Mouse (Mus musculus) kidney, embryonic 16.5 days (tissue): ENCODE results near the gene Afdn. TPM values are rescaled to one million over a fixed set of nuclear protein-coding genes. Genes with fewer than 3 reads are reported as not detected.
"Not testable (repeated sequence)": the region's sequence is repeated elsewhere in the genome, so short reads cannot be mapped to it uniquely, and the experiment has no call there.

Experiments used
- ATAC-seq: fragments of 200-750 bp; cut with Nextera tagmentation; 2 replicates; pipeline ENCODE4 v1.8.0; 2017; ENCODE audit warnings: moderate TSS enrichment; ENCODE audit not compliant: low FRiP score, low TSS enrichment
- H3K27ac ChIP-seq: fragments of 300-500 bp; sonication (generic); 2 replicates; pipeline ENCODE4 v1.5.1; 2014; ENCODE audit warnings: low read length
- H3K27me3 ChIP-seq: fragments of 300-500 bp; sonication (generic); 2 replicates; pipeline ENCODE4 v1.6.1; 2014; ENCODE audit warnings: low read length, control low read depth, mixed read lengths; ENCODE audit not compliant: insufficient read depth
- H3K36me3 ChIP-seq: fragments of 300-500 bp; sonication (generic); 2 replicates; pipeline ENCODE4 v1.6.1; 2014; ENCODE audit warnings: low read length, control low read depth, mixed read lengths; ENCODE audit not compliant: insufficient read depth
- H3K4me1 ChIP-seq: fragments of 300-500 bp; sonication (generic); 2 replicates; pipeline ENCODE4 v1.6.1; 2014; ENCODE audit warnings: low read length, control low read depth, mixed read lengths; ENCODE audit not compliant: insufficient read depth
- H3K4me2 ChIP-seq: fragments of 300-500 bp; sonication (generic); replicated peaks from 2 replicates; pipeline ENCODE4 v1.6.1; 2014; ENCODE audit warnings: low read depth, low read length
- H3K4me3 ChIP-seq: fragments of 300-500 bp; sonication (generic); 2 replicates; pipeline ENCODE4 v1.5.1; 2014; ENCODE audit warnings: mild to moderate bottlenecking, low read length
- H3K9ac ChIP-seq: fragments of 300-500 bp; sonication (generic); replicated peaks from 2 replicates; pipeline ENCODE4 v1.6.1; 2014; ENCODE audit warnings: low read length
- H3K9me3 ChIP-seq: fragments of 300-500 bp; sonication (generic); 2 replicates; pipeline ENCODE4 v1.6.1; 2016; ENCODE audit warnings: low read length, control low read depth
- WGBS: fragments of 180-500 bp; shearing (Covaris S2); extraction: QIAGEN DNeasy Blood & Tissue Kit; methylation state at CpG from one replicate; pipeline ENCODE4 v1.1.7; 2014; 5-methylcytosine and 5-hydroxymethylcytosine counted together
- polyA plus RNA-seq: library from polyadenylated mRNA; unstranded; fragments of >200 nt; fragmentation: Nextera tagmentation; extraction: Ambion mirVana; gene quantifications from 2 replicates; pipeline ENCODE4 v1.2.1, GENCODE M21; 2015

The Afdn gene
- polyA plus RNA-seq, 1 experiment from 2014 or later = 52.7 TPM

DNA sequence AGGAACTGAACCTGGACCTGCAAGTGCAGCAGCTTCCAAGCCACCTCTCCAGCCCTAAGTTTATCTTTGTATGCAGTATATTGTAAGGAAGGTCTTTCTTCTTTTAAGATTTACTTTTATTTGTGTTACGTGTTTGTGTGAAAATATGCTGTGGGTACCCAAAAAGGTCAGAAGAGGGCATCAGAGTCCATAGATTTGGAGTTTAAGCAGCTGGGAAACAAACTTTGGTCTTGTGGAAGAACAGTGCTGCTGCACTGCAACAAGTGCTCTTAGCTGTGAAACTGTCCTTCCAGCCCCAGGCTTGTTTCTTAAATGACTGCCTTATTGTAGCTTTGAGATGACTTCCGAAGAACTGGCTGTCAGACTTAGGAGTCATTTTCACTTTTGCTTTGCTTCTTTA lies 89.8 kb downstream of the Afdn start:
- Histone ChIP-seq H3K4me1 (no peaks in the 10 kb centered on the region), H3K27me3 (no peaks in the 10 kb centered on the region), H3K9ac (no peak overlapping the region), H3K27ac (no peak overlapping the region), H3K4me3 (no peak overlapping the region), H3K36me3 (peaks cover 44% of the 10 kb centered on the region), H3K4me2 (no peak overlapping the region), H3K9me3 (no peaks in the 10 kb centered on the region)
- ATAC-seq = no peak
- 91% methylated on average over 2 of the region's 2 CpGs for WGBS

DNA sequence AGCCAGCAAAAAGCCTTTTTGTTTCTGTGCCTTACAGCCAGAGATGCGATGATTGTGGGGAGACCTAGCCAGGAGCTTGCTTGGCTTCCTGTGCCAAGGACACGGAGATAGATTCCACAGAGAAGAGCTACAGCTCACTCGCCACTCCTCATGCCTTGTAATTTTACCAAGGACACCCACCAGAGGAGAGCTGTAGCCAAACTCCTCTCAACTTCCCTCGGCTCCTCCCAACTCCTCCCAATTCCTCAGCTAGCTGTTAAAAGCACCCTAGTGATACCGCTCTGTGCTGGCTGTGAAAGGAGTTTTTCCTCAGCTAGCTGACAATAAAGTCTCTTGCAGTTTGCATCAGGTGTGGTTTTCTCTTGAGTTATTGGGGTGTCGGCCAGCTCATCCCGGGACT lies 93.5 kb downstream of the Afdn start:
- 77% methylated on average over 7 of the region's 7 CpGs for WGBS
- H3K4me3 ChIP-seq, H3K27me3 ChIP-seq, ATAC-seq, H3K27ac ChIP-seq, H3K9me3 ChIP-seq, H3K9ac ChIP-seq, H3K4me1 ChIP-seq, H3K4me2 ChIP-seq: not testable (repeated sequence)
- H3K36me3 ChIP-seq = peaks cover 46% of the 10 kb centered on the region

GRCm38 (mm10) chr17:13855396-13855795 lies 95.1 kb downstream of the Afdn start:
- ATAC-seq = no peak
- Histone ChIP-seq H3K36me3 (peaks cover 47% of the 10 kb centered on the region), H3K4me1 (no peaks in the 10 kb centered on the region), H3K4me3 (no peak overlapping the region), H3K9me3 (no peaks in the 10 kb centered on the region), H3K27ac (no peak overlapping the region), H3K9ac (no peak overlapping the region), H3K4me2 (no peak overlapping the region), H3K27me3 (no peaks in the 10 kb centered on the region)
- 74% methylated on average over 1 of the region's 1 CpGs for WGBS

GRCm38 (mm10) chr17:13856429-13857090 lies 96.2 kb downstream of the Afdn start:
- Histone ChIP-seq H3K9ac (no peak overlapping the region), H3K27me3 (no peaks in the 10 kb centered on the region), H3K27ac (no peak overlapping the region), H3K9me3 (no peaks in the 10 kb centered on the region), H3K4me1 (no peaks in the 10 kb centered on the region), H3K36me3 (peaks cover 45% of the 10 kb centered on the region), H3K4me2 (no peak overlapping the region), H3K4me3 (no peak overlapping the region)
- WGBS = 70% methylated on average over 5 of the region's 5 CpGs
- ATAC-seq = no peak

- peaks cover 7% of the 10 kb centered on the region; the same call in 1 of the 2 replicates for H3K4me1 ChIP-seq
- no peak overlapping the region for H3K4me3 ChIP-seq
- no peak overlapping the region for H3K4me2 ChIP-seq
- no peak overlapping the region for H3K27ac ChIP-seq
- H3K36me3 ChIP-seq = peaks cover 34% of the 10 kb centered on the region
- ATAC-seq = no peak
- H3K9ac ChIP-seq = no peak overlapping the region
- H3K27me3 ChIP-seq = no peaks in the 10 kb centered on the region
- no peaks in the 10 kb centered on the region for H3K9me3 ChIP-seq
- WGBS = 93% methylated on average over 5 of the region's 5 CpGs
Observed at GRCm38 (mm10) chr17:13865340-13865739, 105.0 kb downstream of the Afdn start.

- H3K4me2 ChIP-seq = no peak overlapping the region
- no peaks in the 10 kb centered on the region for H3K9me3 ChIP-seq
- no peak overlapping the region for H3K9ac ChIP-seq
- peaks cover 32% of the 10 kb centered on the region for H3K36me3 ChIP-seq
- WGBS = 77% methylated on average over 3 of the region's 3 CpGs
- H3K4me1 ChIP-seq = peaks cover 7% of the 10 kb centered on the region; the same call in 1 of the 2 replicates
- H3K27me3 ChIP-seq = no peaks in the 10 kb centered on the region
- H3K27ac ChIP-seq = peak overlapping the region; percentile 59; the same call in 1 of the 2 replicates
- no peak for ATAC-seq
- H3K4me3 ChIP-seq = no peak overlapping the region
Observed at GRCm38 (mm10) chr17:13866951-13867351, 106.6 kb downstream of the Afdn start.

GRCm38 (mm10) chr17:13867475-13867874 lies 107.1 kb downstream of the Afdn start:
- H3K36me3 ChIP-seq = peaks cover 32% of the 10 kb centered on the region; the same call in 1 of the 2 replicates
- WGBS = 49% methylated on average over 6 of the region's 6 CpGs
- peak; percentile 76; the same call in 1 of the 2 replicates for ATAC-seq
- H3K27ac ChIP-seq = peak overlapping the region; percentile 59
- no peak overlapping the region for H3K4me3 ChIP-seq
- no peak overlapping the region for H3K9ac ChIP-seq
- H3K4me2 ChIP-seq = no peak overlapping the region
- peaks cover 7% of the 10 kb centered on the region; the same call in 1 of the 2 replicates for H3K4me1 ChIP-seq
- no peaks in the 10 kb centered on the region for H3K27me3 ChIP-seq
- no peaks in the 10 kb centered on the region for H3K9me3 ChIP-seq

DNA sequence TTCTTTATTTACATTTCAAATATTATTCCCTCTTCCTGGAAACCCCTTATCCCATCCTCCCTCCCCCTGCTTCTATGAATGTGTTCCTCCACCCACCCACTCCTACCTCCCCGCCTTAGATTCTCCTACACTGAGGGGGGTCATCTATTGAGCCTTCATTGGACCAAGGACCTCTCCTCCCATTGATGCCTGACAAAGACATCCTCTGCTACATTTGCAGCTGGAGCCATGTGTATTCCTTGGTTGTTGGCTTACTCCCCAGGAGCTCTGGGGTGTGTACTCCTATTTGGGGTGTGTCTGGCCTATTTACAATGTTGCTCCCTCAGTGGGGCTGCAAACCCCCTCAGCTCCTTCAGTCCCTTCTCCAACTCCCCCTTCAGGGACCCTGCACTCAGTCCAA lies 109.9 kb downstream of the Afdn start:
- no peak for ATAC-seq
- WGBS = 92% methylated on average over 1 of the region's 1 CpGs
- no peak overlapping the region for H3K27ac ChIP-seq
- H3K36me3 ChIP-seq = peaks cover 14% of the 10 kb centered on the region; the same call in 1 of the 2 replicates
- no peak overlapping the region for H3K4me3 ChIP-seq
- no peaks in the 10 kb centered on the region for H3K9me3 ChIP-seq
- H3K4me2 ChIP-seq = no peak overlapping the region
- H3K9ac ChIP-seq = no peak overlapping the region
- peaks cover 7% of the 10 kb centered on the region for H3K4me1 ChIP-seq
- H3K27me3 ChIP-seq = no peaks in the 10 kb centered on the region

- Histone ChIP-seq H3K27ac (no peak overlapping the region), H3K36me3 (peaks cover 12% of the 10 kb centered on the region; the same call in 1 of the 2 replicates), H3K4me2 (no peak overlapping the region), H3K4me3 (no peak overlapping the region), H3K9me3 (no peaks in the 10 kb centered on the region), H3K9ac (no peak overlapping the region), H3K4me1 (no peaks in the 10 kb centered on the region; the same call in 1 of the 2 replicates), H3K27me3 (no peaks in the 10 kb centered on the region)
- ATAC-seq = peak; percentile 84
- 43% methylated on average over 1 of the region's 1 CpGs for whole genome bisulfite sequencing
Observed at GRCm38 (mm10) chr17:13874245-13874644, 113.9 kb downstream of the Afdn start.

GRCm38 (mm10) chr17:13877460-13877859 lies 117.1 kb downstream of the Afdn start:
- H3K9me3 ChIP-seq = no peaks in the 10 kb centered on the region
- peaks cover 17% of the 10 kb centered on the region for H3K36me3 ChIP-seq
- ATAC-seq = no peak
- H3K27me3 ChIP-seq = no peaks in the 10 kb centered on the region
- no peak overlapping the region for H3K4me3 ChIP-seq
- H3K27ac ChIP-seq = no peak overlapping the region
- no peak overlapping the region for H3K9ac ChIP-seq
- H3K4me2 ChIP-seq = no peak overlapping the region
- no peaks in the 10 kb centered on the region; the same call in 1 of the 2 replicates for H3K4me1 ChIP-seq
